Mouse (Mus musculus) kidney, embryonic 14.5 days (tissue): ENCODE results near the gene Ceacam10. TPM values are rescaled to one million over a fixed set of nuclear protein-coding genes. Genes with fewer than 3 reads are reported as not detected.
"Not testable (repeated sequence)": the region's sequence is repeated elsewhere in the genome, so short reads cannot be mapped to it uniquely, and the experiment has no call there.

Experiments used
- ATAC-seq: fragments of 200-750 bp; cut with Nextera tagmentation; 2 replicates; pipeline ENCODE4 v1.8.0; 2017; ENCODE audit warnings: moderate number of reproducible peaks, mild to moderate bottlenecking, moderate TSS enrichment, moderate library complexity; ENCODE audit not compliant: low FRiP score, low TSS enrichment
- H3K27ac ChIP-seq: fragments of 300-500 bp; sonication (generic); 2 replicates; pipeline ENCODE4 v1.5.1; 2014; ENCODE audit warnings: low read depth, mild to moderate bottlenecking, low read length, moderate library complexity, mixed read lengths
- H3K27me3 ChIP-seq: fragments of 300-500 bp; sonication (generic); 2 replicates; pipeline ENCODE4 v1.6.1; 2014; ENCODE audit warnings: mild to moderate bottlenecking, low read length; ENCODE audit not compliant: control insufficient read depth, insufficient read depth
- H3K36me3 ChIP-seq: fragments of 300-500 bp; sonication (generic); 2 replicates; pipeline ENCODE4 v1.6.1; 2014; ENCODE audit warnings: low read length, mixed read lengths; ENCODE audit not compliant: control insufficient read depth, insufficient read depth
- H3K4me1 ChIP-seq: fragments of 300-500 bp; sonication (generic); 2 replicates; pipeline ENCODE4 v1.6.1; 2014; ENCODE audit warnings: low read length, mixed read lengths; ENCODE audit not compliant: control insufficient read depth, insufficient read depth
- H3K4me2 ChIP-seq: fragments of 300-500 bp; sonication (generic); replicated peaks from 2 replicates; pipeline ENCODE4 v1.6.1; 2014; ENCODE audit warnings: low read depth, mild to moderate bottlenecking, low read length
- H3K4me3 ChIP-seq: fragments of 300-500 bp; sonication (generic); 2 replicates; pipeline ENCODE4 v1.5.1; 2014; ENCODE audit warnings: mild to moderate bottlenecking, low read length
- H3K9ac ChIP-seq: fragments of 300-500 bp; sonication (generic); 2 replicates; pipeline ENCODE4 v1.6.1; 2014; ENCODE audit warnings: low read depth, mild to moderate bottlenecking, low read length, moderate library complexity
- H3K9me3 ChIP-seq: fragments of 300-500 bp; sonication (generic); 2 replicates; pipeline ENCODE4 v1.6.1; 2016; ENCODE audit warnings: low read length; ENCODE audit not compliant: control insufficient read depth
- WGBS: fragments of 180-500 bp; shearing (Covaris S2); extraction: QIAGEN DNeasy Blood & Tissue Kit; methylation state at CpG from one replicate; pipeline ENCODE4 v1.1.7; 2014; 5-methylcytosine and 5-hydroxymethylcytosine counted together
- polyA plus RNA-seq: library from polyadenylated mRNA; unstranded; fragments of >200 nt; fragmentation: Nextera tagmentation; extraction: Ambion mirVana; gene quantifications from 2 replicates; pipeline ENCODE4 v1.2.1, GENCODE M21; 2014

Gene Ceacam10
- 0.39 and 0.41 TPM in 2 replicates for polyA plus RNA-seq

DNA sequence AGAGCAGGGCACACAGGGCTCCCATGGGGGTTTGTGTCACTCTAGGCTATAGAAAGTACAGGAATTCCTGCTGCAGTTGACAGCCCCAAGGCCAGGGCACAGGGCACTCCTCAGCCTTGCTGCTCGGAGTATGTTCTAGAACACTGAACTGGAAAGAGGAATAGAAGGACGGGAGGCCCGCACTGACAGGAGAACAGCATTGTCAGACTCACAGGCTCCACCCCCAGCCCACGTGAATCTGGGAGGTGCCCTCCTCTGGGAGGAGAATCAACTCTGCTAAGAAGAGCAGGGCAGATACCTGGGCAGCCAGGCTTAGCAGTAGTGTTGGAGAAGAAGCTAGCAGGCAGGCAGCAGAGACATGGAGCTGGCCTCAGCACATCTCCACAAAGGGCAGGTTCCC lies at the start of gene Ceacam10:
Ceacam10 (plus strand) TSS at position 289 of the 400 bp plus-strand sequence.
- not testable (repeated sequence) for H3K4me2 ChIP-seq, H3K4me3 ChIP-seq, H3K36me3 ChIP-seq, H3K4me1 ChIP-seq, H3K9ac ChIP-seq, H3K27ac ChIP-seq, ATAC-seq, H3K9me3 ChIP-seq, H3K27me3 ChIP-seq
- 19% methylated on average over 4 of the region's 4 CpGs for WGBS

DNA sequence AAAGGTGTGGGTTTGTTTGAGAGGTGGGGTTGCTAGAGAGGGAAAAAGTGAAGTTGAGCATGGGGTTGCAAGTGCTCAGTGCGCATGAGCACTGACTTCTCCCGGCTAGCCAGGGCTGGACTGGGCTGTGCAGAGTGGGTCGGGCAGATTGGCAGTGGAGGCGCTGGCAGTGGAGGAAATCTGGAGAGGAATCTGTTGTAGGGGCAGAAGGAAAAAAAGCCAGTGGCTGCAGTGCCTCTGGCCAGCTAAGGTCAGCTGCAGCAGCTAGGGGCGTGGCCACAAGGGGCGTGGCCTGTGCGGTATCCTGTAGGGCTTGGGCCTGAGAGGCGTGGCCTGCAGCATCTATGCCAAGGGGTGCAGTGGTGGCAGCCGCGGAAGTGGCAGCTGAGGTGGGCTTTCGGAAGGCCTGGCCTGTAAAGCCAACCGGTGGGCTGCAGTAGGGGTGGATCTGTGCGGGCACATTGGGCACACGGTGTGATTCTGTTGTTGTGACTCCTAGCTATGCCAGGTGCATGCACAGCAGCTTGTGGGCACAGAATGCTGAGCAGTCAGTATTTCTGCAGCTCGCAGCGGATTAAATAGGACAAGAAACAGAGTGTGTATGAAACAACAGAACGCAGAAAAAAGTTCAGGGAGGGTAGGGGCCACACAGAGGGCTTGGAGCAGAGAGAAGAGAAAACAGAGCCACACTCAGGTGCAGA lies 40.9 kb upstream of the Ceacam10 start:
- WGBS, result 19% methylated on average over 17 of the region's 17 CpGs
- Histone ChIP-seq H3K9me3 (peaks cover 4% of the 10 kb centered on the region; the same call in 1 of the 2 replicates), H3K27me3 (no peaks in the 10 kb centered on the region), H3K4me3 (no peak overlapping the region), H3K4me1 (0 out of 2 replicates have a peak, but pooled peaks cover 4% of the 10 kb centered on the region), H3K36me3 (no peaks in the 10 kb centered on the region), H3K9ac (no peak overlapping the region), H3K4me2 (peak overlapping the region; percentile 8; the same call in 1 of the 2 replicates), H3K27ac (no peak overlapping the region)
- peak; percentile 81 for ATAC-seq

- H3K36me3 ChIP-seq, result no peaks in the 10 kb centered on the region
- H3K4me2 ChIP-seq, result no peak overlapping the region
- no peak for ATAC-seq
- 50% methylated on average over 4 of the region's 4 CpGs for WGBS
- no peaks in the 10 kb centered on the region for H3K9me3 ChIP-seq
- H3K27me3 ChIP-seq, result no peaks in the 10 kb centered on the region
- H3K4me1 ChIP-seq, result 0 out of 2 replicates have a peak, but pooled peaks cover 3% of the 10 kb centered on the region
- H3K4me3 ChIP-seq, result no peak overlapping the region
- no peak overlapping the region for H3K9ac ChIP-seq
- H3K27ac ChIP-seq, result 0 out of 2 replicates have a peak overlapping the region, but pooled peaks have one; percentile 1
These were observed 26.3 kb upstream of the Ceacam10 start for GRCm38 (mm10) chr7:24750695-24751094.

DNA sequence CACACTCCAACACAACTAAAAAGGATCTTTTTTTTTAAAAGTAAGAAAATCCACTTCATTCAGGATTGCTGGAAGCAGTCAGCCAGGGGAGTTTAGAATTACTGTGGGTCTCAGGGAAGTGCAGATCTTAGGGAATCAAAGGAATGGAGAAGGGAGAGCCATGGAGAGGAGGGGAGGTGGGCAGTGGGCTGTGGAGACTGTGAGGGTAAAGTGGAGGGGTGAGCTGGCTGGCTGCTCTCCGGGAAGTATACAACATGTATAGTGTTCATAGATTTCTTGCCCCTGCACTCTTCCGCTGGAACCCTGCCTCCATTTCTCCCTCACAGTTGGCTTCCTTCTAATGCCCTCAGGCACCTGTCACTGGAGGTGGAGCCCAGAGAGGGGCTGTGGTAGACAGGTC lies 25.4 kb upstream of the Ceacam10 start:
- H3K4me3 ChIP-seq, result no peak overlapping the region
- H3K4me2 ChIP-seq, result no peak overlapping the region
- no peak overlapping the region for H3K9ac ChIP-seq
- ATAC-seq, result 0 out of 2 replicates have a peak, but pooled peaks have one; percentile 24
- no peaks in the 10 kb centered on the region for H3K9me3 ChIP-seq
- WGBS, result 67% methylated on average over 2 of the region's 2 CpGs
- H3K36me3 ChIP-seq, result no peaks in the 10 kb centered on the region
- 0 out of 2 replicates have a peak, but pooled peaks cover 2% of the 10 kb centered on the region for H3K4me1 ChIP-seq
- H3K27ac ChIP-seq, result no peak overlapping the region
- no peaks in the 10 kb centered on the region for H3K27me3 ChIP-seq

DNA sequence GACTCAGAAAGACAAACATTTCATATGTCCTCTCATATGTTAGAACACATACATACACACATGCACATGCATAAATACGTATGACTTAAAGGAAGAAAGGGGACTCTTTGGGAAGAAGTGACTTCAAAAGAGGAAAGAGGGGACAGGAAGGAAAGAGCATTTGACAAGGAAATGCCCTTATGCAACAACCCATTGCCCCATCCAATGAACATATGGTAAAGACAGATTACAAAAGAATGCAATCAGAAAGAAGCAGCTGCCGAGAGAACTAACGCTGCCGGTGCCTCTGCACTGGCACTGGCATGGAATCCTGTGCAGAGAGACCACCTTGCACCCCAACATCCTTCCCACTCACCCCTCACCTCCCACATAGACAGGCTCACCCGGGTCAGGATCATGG lies 23.5 kb upstream of the Ceacam10 start:
- no peaks in the 10 kb centered on the region for H3K4me1 ChIP-seq
- H3K9me3 ChIP-seq, result no peaks in the 10 kb centered on the region
- no peak for ATAC-seq
- no peak overlapping the region for H3K4me3 ChIP-seq
- H3K36me3 ChIP-seq, result no peaks in the 10 kb centered on the region
- WGBS, result 83% methylated on average over 5 of the region's 5 CpGs
- no peaks in the 10 kb centered on the region for H3K27me3 ChIP-seq
- no peak overlapping the region for H3K9ac ChIP-seq
- H3K27ac ChIP-seq, result no peak overlapping the region
- H3K4me2 ChIP-seq, result no peak overlapping the region

GRCm38 (mm10) chr7:24758520-24758919 lies 18.5 kb upstream of the Ceacam10 start:
- ATAC-seq, result no peak
- Histone ChIP-seq H3K9me3 (no peaks in the 10 kb centered on the region), H3K4me1 (no peaks in the 10 kb centered on the region), H3K9ac (no peak overlapping the region), H3K27ac (no peak overlapping the region), H3K4me3 (no peak overlapping the region), H3K36me3 (no peaks in the 10 kb centered on the region), H3K27me3 (no peaks in the 10 kb centered on the region), H3K4me2 (no peak overlapping the region)
- 96% methylated on average over 1 of the region's 1 CpGs for WGBS

DNA sequence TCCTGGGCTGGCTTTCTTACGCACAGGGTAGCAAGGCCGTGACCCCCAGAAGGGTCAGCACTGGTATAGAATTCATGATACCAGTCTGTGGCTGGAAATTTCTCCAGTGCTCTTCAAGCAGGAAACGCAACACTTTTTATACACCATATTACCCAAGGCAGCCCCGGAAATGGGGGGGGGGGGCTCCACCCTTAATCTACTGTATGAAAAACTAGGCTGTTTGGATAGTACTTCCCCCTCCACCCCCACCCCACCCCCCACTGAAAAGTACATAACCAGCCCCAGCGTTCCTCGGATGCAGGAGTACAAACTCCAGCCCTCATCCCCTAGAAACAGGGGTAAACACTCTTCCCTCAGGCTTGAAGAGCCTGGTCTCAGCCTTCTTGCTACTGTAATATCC lies 16.8 kb upstream of the Ceacam10 start, which contains the start of gene Cd177:
Cd177 (minus strand) TSS at position 101 of the 400 bp plus-strand sequence.
- Histone ChIP-seq H3K36me3 (no peaks in the 10 kb centered on the region), H3K4me2 (no peak within 1 kb of the TSS), H3K27me3 (no peaks in the 10 kb centered on the region), H3K9ac (no peak within 1 kb of the TSS), H3K27ac (no peak within 1 kb of the TSS), H3K9me3 (no peaks in the 10 kb centered on the region), H3K4me3 (no peak within 1 kb of the TSS), H3K4me1 (no peaks in the 10 kb centered on the region)
- 68% methylated on average over 6 of the region's 6 CpGs for WGBS
- ATAC-seq, result no peak

DNA sequence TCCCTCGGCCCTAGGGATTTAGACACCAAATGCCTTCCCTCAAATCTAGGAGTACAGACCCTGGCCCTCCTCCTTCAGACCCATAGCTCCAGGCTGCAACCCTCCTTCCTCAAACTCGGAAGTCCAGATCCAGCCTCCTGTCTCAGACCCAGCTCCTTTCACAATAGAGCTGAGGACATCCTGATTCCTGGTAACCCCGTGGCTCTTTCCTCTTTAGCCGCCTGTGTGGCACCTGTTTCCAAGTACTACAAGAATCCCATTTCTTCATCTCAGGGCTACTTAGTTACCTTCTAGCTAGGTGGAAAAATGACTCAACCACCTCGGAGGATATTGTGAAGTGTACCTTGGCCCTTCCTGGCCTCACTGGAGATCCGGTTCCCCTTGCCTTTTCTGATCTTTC lies 15.8 kb upstream of the Ceacam10 start:
- Histone ChIP-seq H3K36me3 (no peaks in the 10 kb centered on the region), H3K4me1 (no peaks in the 10 kb centered on the region), H3K27me3 (no peaks in the 10 kb centered on the region), H3K27ac (no peak overlapping the region), H3K9ac (no peak overlapping the region), H3K9me3 (no peaks in the 10 kb centered on the region), H3K4me2 (no peak overlapping the region), H3K4me3 (no peak overlapping the region)
- ATAC-seq, result no peak
- 75% methylated on average over 6 of the region's 6 CpGs for WGBS

DNA sequence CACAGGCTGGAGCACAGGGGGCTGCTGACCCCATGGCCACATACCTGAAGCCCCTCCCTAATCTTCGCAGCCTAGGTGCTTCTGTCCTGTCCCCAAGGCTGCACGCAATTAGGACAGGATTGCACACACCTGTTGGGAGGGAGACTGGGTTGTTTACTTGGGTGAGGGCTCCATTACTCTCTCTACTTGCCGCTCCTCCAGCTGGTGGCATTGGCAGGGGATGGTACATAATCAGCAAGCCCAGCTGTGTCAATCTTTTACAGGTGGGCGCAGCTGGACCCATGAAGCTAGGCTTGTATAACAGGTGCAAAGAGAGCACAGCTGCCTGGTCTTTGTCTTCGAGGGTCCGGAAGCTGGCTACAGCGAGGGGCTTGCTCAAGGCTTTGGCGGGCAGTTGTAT lies 14.4 kb upstream of the Ceacam10 start:
- H3K9me3 ChIP-seq, result no peaks in the 10 kb centered on the region
- no peak overlapping the region for H3K4me2 ChIP-seq
- no peaks in the 10 kb centered on the region for H3K36me3 ChIP-seq
- H3K9ac ChIP-seq, result no peak overlapping the region
- H3K4me3 ChIP-seq, result no peak overlapping the region
- WGBS, result 85% methylated on average over 8 of the region's 8 CpGs
- no peaks in the 10 kb centered on the region for H3K27me3 ChIP-seq
- no peak overlapping the region for H3K27ac ChIP-seq
- H3K4me1 ChIP-seq, result no peaks in the 10 kb centered on the region
- no peak for ATAC-seq
